ENCODE assay signal across 17 mouse cellular contexts in genomic region chr5:16487969-16488368, GRCm38 (mm10).
"Had no signal": no experiment of that assay in that cellular context is flagged by ENCODE, and none has a peak within 500 bp of the region (broad histone marks: within the 10 kb centered on the region; RNA-seq: fewer than 3 reads in every experiment).

No protein-coding gene starts in this region.

- DNase-seq: retina, postnatal 1 day; right cerebral cortex, adult 18-20 months; right cerebral cortex, postnatal 14 days; right cerebral cortex, postnatal 25 days; right cerebral cortex, postnatal 4 days; spleen, adult 18-20 months; thymus, adult 18-20 months; thymus, adult 2 months; thymus, postnatal 14 days; thymus, postnatal 25 days; thymus, postnatal 36 days; thymus, postnatal 4 days had no signal

- H3K36me3 ChIP-seq: neural tube, embryonic 12.5 days; neural tube, embryonic 13.5 days; neural tube, embryonic 15.5 days; stomach, embryonic 15.5 days had no signal

- H3K27ac ChIP-seq: neural tube, embryonic 12.5 days; neural tube, embryonic 13.5 days; neural tube, embryonic 15.5 days; stomach, embryonic 15.5 days; stomach, postnatal 0 days had no signal

- H3K27me3 ChIP-seq: neural tube, embryonic 12.5 days; neural tube, embryonic 13.5 days; neural tube, embryonic 15.5 days; stomach, embryonic 15.5 days had no signal

- H3K4me3 ChIP-seq: neural tube, embryonic 12.5 days; neural tube, embryonic 13.5 days; neural tube, embryonic 15.5 days; stomach, embryonic 15.5 days had no signal

- H3K4me1 ChIP-seq: neural tube, embryonic 12.5 days; neural tube, embryonic 13.5 days; neural tube, embryonic 15.5 days; stomach, embryonic 15.5 days had no signal
